Mouse (Mus musculus) cerebellum, adult 18-20 months (tissue): ENCODE measurements around the gene Pkp4.
"Not testable (repeated sequence)": the region's sequence is repeated elsewhere in the genome, so short reads cannot be mapped to it uniquely, and the experiment has no call there.

Source experiments
- DNase-seq, 2 experiments: peaks; one replicate each; pipeline ENCODE4 v3.0.0; 2021

The Pkp4 gene

DNA sequence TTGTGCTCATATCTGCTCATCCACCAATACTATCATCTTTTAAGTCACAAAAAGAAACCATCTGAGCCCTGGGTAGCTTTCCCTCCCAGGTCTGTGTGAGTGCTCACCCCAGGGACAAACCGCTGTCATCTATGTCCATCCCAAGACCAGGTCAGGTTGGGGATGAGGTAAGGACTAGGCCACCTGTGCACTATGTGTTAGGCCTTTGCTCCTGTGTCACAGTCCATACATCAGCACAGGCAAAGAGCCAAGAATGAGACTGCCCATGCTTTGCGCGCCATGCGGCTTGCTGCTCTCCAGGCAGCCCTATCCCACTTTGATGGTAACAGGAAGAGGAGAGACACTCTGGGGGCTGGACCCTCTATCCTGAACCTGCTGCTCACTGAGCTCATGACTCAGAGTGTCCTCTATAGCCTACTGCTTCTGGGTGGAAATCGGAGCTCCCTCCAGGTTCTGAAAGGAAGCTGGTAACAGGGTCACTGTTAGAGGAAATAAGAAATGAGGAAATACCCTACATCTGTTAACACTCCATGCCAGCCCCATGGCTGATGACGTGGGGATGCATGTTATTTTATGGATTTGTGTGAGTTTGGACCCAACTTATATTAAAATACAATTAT is 182.1 kb downstream of the Pkp4 start:
- no peak for DNase-seq

DNA sequence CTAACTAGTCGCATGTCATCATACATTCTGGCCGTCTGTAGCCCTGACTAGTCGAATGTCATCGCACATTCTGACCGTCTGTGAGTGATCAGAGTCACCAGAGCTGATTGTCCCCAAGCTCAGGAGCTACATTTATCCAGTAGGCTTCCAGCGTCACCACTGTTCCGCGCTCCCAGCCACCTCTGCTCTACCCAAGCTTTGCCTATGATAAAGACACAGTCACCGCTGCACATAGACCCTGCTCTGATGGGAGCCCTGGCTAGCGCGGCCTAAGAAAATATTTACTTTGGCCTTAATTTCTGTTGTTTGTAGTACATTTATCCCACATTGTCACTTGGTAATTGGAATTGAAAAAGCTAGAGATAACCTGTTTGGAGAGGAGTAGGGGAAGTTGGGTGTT is 183.2 kb downstream of the Pkp4 start:
- no peak for DNase-seq

DNA sequence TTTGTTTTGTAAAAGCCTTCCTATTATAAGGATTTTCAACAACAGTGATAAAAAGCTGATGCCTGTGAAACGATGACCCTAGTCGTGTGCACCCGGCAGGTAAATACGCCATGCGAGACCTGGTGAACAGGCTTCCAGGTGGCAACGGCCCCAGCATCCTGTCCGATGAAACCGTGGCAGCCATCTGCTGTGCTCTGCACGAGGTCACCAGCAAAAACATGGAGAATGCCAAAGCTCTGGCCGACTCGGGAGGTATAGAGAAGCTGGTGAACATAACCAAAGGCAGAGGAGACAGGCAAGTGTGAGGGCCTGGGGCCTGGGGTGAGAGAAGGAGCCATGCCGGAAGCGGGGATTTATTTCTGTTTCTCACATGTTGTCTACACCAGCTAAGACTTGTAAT is 184.0 kb downstream of the Pkp4 start:
- peak; percentile 87 to 89 for DNase-seq

DNA sequence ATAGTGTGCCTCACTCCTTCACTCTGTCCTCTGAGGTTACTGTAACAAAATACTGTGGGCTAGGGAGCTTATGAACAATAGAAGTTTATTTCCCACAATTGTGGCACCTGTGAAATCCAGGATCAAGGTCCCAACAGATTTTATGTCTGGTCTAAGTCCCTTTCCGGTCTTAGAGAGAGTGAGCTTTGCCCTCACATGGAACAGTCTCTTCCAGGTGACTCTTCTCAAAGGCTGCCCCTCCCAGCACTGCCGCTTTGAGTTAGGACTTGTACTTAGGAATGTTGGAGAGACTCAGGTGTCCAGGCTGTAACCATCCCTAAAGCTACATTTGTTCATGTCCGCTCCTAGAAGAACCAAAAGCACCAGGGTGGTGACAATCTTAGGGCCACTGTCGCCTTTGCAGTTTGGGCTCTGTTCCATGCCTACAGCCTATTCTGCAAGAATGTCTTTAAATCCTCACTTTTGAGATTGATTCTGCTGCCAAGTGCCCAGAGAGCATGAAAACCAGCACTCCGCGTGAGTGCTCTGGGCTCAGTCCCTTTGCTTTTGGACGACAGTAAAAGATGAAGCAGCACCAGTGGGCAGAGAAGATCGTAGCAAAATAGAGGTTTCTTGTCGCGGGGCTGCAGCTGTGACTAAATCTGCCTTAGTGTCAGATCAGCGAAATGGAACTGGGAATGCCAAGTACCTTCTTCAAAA is 184.6 kb downstream of the Pkp4 start:
- DNase-seq, result peak; percentile 26 to 43

DNA sequence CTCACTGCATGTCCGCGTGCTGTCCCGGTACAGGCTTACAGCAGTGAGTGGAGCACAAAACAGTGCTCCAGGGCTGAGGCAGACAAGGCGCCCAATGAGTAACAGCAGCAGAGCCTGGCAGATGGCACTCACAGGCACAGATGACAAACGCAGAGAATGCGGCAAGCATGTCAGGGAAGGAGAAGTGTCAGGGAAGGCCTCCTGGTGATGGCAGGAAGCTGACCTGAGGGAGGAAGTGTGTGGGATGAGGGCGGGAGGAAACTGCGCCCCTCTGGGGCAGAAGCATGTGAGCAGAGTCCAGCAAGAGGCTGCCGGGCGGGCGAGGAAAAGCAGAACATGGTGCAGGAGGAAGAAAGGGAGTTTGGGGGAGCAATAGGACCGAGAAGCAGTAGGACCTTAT is 185.8 kb downstream of the Pkp4 start:
- DNase-seq, result peak; percentile 66 to 70

DNA sequence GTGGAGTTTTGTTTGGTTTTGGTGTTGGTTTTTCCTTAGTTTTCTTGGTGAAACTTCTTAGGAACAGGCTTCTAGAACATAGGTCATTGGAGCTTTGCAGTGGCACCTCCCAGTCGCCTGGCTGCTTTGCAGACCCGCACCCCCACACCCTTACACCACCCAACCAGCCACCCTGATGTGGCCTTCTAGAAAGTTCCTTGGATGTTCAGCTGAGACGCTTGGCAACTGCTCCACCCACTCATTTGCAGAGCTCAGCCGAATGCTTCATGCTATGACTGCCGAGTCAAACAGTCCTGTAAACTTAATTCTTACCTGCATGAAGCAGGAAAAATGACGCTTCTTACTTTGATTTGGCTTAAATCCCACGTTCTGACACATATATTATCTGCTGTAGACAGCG is 187.9 kb downstream of the Pkp4 start:
- no peak for DNase-seq

DNA sequence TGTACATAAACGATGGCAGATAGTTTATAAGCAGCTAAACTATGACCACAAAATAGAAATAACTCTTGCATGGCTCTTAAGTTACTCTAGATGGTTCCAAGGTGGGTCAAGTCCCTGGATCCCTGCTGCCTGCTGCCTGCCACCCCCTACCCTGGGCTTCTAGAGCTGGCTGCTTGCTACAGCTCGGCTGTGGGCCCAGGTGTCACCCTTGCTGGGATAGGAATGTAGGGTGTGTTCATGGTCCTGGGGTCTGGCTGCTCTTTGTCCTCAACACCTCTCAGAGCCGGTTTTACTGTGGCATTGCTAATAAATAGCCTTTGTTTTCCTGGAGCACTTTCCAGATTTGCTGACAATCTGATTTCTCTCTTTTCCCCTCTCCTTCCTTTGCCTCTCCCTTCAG is 189.4 kb downstream of the Pkp4 start:
- DNase-seq, result no peak

DNA sequence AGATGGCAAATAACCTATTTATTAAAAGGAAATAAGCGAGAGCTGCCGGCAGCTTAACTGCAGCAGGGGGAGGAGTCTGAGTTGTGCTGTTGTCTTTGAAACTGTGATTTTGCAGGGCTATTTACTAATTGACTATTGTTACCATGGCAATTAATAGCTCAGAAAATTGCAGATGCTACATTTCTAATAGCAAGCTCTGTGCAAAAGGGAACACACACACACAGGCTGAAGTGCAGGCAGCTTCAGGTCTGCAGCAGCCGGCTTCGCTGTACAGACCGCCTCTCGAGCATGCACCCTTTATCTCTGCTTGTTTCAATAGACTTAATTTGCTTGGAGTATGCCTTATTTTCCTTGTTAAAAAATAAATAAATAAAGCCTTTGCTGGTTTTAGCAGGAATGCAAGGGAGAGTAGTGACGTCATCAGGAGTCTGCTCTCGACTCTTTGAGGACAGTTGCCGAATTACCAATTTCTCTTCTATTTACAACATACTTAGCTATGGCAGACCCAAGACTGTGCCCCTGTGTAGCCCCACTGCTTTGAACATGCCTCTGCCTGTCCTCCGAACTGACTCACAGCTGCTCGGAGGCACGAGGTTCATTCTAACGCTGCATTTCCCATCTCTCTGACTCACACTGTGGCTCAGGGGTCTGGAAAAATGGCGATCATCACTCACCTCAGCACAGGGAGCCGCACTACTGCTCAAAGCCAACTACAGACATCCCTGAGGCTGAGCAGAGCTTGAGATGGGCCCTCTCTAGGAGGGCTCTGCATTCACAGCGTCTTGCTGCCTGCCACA is 190.9 kb downstream of the Pkp4 start:
- DNase-seq, result no peak

DNA sequence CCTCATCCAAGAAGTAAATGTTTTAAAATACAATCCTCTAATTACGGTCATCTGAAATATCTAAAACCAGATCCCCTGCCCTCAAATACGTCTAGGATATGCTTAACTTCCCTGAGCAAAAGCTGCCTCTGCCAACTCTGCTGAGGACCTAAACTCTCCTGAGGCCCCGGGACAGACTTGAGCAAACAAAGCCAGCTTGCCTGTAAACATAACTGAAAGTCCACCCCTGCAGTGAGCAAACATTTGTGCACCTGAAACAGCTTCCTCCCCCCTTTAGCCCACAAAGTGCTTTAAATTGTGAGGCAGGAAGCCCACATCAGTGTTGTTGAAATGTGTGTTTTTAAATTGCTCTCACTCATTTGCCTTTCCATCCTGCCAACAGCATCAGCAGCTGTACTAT is 193.2 kb downstream of the Pkp4 start:
- DNase-seq, result no peak

DNA sequence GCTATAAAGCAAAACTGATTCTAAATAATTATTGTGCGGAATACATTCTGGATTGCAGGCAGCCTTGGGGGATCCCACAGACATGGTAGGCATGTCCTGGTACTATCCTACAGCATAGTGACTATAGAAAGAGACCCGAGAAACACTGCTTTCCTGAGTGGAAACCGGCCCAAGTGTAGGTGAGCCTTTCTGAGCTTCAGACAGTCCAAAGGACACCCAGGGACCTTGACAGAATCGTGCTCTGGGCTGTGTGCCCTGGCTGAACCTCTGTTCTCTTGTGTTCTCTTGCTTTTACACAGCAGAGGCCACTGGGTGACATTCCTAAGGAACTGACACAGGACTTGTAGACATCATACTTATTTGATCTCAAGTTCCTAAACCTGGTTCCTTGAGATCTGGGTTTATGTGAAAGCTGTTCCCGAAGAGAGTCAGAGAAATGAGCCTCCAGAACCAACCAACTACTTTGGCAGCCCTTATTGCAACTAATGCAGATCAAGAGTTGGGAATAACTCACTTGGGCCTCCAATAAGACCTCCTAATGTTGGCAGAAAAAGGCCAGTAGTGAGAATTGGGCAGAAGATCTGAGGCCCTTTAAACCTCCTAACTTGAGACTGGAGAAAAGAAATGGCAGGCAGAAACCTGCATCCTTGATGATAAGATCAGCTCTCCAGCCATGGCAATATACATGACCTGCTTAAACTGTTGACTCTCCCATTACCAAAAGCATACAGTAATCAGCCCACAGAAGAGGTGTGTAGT is 195.1 kb downstream of the Pkp4 start:
- DNase-seq, result no peak

DNA sequence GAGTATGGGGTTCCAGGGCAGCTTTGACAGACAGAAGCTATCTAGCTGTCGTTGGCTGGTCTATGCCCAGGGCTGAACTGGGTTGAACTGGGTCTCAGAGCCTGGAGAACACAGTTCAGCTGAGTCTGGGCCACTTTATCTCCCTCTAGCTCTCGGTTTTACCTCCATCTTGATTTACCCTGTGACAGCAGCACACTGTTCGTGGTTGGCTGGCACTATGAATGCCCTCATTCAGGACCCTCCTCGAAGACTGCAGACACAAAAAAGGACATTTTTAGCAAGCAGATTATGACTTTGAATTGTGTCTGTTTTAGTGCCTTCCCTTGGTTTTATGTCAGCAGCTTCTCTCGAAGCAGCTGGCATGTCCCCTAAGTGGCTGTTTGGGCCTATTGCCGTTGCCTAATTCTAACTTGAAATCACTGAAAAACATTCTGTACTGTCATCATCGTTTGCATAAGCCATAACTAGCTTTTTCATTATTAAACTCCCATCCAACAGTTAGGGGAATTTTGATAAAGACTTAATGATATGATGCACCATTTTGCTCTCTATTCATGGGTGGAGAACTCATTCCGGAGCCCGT is 199.2 kb downstream of the Pkp4 start:
- no peak for DNase-seq

DNA sequence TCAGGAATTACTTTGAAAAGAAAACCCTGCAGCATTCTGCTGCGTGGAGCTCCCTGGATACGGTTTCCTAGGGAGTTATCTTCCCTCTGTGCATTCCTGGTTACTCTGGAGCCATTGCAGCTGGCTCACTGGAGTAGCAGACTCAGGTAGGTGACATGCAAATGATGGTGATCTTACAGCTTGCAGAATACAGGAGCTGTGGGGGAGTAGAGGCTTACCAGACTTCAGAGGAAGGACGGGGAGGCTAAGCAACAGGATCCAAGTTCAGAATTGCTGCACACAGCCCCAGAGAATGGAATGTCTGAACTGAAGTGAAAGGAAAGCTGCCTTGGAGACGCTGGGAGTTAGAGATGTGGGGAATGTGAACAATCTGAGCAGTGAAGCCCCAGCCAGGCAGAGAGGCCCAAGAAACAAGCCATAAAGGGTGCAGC is 200.7 kb downstream of the Pkp4 start:
- DNase-seq, result no peak

DNA sequence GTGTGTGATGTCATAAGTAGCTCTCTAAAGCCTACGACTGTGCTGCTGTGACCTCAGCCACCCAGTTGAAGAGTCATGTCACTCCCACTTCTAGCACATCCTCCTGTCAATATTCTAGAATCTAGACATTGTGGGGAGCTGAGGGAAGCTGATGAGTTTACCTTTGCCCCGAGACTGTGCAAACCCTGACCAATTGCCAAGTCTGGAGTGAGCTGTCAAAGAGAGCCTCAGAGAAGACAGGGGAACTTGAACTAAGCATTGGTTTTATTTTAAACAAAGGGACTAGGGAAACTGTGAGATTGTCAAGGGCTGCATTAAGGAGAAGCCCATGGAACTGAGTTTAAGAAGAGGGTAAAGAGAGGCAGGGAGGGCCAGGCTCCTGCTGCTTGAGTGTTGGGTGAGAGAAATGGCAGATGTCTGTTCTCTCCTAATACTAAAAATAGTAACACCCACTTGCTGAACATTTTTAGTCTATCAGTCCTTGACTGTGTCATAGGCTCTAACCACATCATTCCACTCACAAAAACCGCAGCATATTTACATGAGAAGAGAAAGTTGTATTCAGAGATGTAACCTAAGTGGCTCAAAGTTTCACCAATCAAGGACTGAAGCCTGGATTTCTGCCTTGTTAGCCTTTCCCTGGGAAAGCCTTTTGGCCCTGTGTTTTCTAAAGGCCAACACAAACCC is 203.6 kb downstream of the Pkp4 start:
- DNase-seq, result no peak

DNA sequence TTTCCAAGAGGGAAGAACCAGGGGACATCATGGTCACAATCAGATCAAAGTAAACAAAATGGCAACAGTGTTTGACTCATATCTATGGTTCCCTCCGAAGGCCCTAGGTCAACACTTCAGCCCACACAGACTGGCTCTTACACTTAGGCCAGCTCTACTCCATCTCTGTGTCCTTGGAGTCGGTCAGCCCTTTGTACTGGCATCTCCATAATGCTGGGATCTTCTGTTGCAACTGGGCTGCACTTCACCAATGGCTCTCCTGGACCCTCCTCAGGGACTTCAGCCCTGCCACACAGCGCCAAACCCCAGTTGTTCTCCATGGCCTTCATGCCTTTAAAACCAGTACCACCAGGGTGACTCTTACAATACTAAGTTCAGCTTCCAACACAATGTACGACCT is 206.5 kb downstream of the Pkp4 start:
- no peak for DNase-seq

DNA sequence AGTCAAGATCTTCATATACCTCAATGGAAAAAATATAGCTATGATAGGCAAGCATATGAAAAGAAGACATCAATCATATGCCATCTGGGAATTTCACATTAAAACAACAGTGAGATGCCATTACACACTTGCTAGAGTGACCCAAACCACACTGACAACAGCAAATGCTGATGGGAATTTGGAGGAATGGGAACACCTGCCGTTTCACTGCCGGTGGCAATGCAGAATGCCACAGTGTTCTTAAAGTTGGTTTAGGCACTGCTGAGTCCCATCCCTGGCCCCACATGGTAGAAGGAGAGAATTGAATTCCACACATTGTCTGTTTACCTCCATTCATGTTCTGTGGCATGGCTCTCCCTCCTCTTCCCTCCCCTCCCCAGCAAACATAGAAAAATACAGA is 212.5 kb downstream of the Pkp4 start:
- no peak for DNase-seq

DNA sequence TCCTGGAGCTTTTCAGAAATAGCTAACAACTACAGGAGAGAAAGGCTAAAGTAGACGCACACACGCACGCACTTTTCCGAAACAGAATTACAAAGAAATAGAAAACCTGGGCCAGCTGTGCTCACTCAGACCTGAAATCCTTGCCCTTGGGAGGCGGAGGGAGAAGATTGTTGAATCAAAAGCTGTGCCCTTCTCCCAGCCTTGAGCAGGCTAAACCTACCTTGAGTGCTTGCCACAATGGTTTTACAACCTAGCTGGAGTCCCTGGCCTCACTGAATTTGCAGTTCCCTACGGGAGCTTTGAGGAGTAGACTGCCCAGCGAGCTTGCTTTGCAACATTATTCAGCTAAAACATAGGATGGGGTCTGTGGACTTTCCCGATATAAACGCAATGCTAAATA is 217.4 kb downstream of the Pkp4 start:
- DNase-seq, result no peak

DNA sequence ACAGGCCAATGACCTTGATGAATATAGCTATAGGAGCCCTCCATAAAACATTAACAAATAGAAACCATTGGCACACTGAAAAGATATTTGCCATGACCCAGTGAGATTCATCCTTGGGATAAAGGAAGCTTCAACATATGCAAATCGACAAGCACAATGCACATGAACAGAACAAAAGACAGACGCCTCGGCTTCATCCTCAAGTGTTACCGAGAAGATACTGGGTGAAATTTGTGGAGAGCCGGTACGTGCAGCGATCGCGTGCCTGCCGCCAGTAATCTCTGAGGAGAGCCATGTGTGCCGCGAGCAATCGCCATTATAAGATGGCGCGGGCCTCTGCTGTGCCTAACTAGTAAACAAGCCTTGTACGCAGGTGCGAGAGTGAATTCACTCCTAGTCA is 218.2 kb downstream of the Pkp4 start:
- DNase-seq, result not testable (repeated sequence)

DNA sequence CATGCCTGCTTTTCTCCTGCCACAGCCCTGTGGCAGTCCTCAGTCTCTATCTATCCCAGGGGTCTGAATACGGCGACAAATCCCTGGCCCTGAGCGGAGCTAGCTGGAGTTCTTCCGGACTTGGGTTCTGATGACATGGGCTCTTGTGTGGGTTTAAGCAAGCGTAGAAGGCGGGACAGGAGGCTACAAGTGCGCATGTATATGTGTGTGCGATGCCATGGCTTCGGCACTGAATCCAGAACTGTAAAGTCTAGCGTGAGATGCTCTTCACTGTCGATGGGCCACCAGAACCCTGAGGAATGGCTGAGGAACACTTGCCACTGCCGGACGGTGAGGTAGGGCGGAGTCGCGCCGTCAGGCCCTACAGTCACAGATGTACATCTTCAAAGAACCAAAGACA is 222.6 kb downstream of the Pkp4 start:
- no peak for DNase-seq

DNA sequence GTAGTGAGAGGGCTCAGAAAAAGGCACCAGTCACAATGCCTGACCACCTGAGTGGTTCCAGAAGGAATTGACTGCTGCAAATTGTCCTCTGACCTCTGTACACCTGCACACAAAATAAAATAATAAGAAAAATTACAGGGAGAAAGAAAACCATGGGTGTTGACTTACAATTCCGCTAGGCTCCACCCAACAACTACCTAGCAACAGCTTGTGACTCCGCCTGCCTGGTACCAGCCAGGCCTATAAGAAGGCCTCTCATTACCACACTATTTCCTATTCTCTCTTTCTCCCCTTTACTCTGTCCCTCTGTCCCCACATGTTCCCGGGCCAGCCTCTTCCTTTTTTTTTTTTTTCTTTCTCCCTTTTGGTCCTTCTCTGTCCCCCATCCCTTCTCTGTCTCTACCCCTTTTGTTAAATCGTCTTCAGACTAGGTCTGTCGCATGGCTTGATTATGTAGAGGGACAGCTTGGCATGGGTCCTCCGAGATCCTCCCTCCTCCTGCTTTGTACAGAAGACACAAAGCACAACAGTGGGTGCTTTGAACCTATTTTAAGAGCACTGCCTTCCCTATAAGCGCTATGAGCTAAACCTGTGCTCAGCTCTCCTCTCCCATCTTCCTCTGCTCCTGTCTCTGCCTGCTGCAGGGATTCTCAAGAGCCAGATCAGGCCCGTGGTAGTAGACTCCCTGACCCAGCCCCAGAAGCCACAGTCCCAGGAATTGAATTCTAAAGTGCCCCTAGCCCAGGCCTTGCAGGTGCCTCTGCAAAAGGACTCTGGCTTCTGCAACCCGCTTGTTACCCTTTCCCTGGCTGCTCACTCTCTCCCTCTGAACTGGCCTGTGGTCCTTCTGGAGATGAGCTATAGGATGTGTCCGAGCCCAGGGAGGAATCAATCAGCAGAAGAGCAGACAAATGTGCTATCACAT is 223.5 kb downstream of the Pkp4 start:
- DNase-seq, result no peak

DNA sequence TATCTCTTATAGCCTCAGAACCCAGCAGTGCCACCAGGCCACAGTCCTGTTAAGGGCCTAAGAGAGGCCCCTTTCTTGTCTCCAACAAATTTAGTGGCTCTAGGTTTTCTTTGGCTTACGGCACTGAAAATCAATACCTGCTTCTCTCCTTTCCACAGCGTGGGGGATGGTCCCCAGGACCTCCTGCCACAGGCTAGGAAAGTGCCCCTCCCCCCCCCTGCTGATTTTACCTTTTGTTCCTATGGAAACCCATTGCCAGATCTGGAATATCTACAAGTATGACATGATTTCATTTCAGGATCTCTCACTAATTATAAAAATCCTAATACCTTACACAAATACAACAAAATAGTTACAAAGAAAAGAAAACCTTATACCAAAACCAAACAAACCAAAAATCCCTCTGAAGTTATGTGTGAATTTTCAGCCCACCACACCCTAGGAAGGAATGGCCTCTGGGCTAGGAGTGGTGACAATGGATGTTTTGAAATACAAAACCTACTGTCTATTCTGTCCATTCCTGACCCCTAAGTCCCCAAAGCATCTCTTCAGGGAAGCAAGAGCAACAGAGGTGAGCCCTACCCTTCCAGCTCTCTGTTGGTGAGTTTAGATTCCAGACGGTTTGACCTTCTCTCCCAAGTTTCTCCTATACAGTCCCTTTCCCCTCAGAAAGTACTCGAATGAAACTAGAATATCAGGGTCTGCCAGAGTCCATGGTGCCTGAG is 224.7 kb downstream of the Pkp4 start:
- DNase-seq, result no peak

DNA sequence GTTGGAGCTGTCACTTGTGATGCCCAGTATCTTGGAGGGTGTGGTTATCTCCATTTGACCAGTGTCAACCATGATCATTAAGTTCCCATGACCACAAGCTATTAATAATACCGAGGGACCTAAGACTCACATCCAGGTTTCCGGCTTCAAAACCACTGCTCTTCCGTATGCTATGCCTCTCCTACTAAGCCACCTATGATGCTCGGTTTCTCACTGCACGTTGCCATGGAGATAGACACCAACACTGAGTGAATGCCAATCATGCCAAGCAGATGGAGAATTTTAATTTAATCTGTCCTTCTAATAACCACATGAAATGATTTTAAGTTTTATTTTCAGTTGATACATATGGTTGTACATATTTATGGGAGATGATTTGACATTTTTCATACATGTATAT is 229.3 kb downstream of the Pkp4 start:
- DNase-seq, result no peak
